Mouse (Mus musculus): ENCODE results near the gene Sp140. TPM values are rescaled to one million over a fixed set of nuclear protein-coding genes. Genes with fewer than 3 reads are reported as not detected.
"Not testable (repeated sequence)": the region's sequence is repeated elsewhere in the genome, so short reads cannot be mapped to it uniquely, and the experiment has no call there.

Gene Sp140
- polyA plus RNA-seq, 1 experiment = 2.4 TPM

- H3K4me3 ChIP-seq (ENCODE audit: insufficient read depth, low read length); H3K4me1 ChIP-seq (ENCODE audit: control insufficient read depth, insufficient read depth, low read length); H3K27ac ChIP-seq (ENCODE audit: insufficient read depth, low read length): not testable (repeated sequence)
Observed at GRCm38 (mm10) chr1:85610581-85610980, 10.4 kb downstream of the Sp140 start.

- H3K27ac ChIP-seq (ENCODE audit: insufficient read depth, low read length); H3K4me3 ChIP-seq (ENCODE audit: insufficient read depth, low read length); H3K4me1 ChIP-seq (ENCODE audit: control insufficient read depth, insufficient read depth, low read length): not testable (repeated sequence)
Observed at GRCm38 (mm10) chr1:85615096-85615495, 14.9 kb downstream of the Sp140 start.

- not testable (repeated sequence) for H3K4me3 ChIP-seq (ENCODE audit: insufficient read depth, low read length)
Observed at GRCm38 (mm10) chr1:85615819-85616218, 15.6 kb downstream of the Sp140 start.

GRCm38 (mm10) chr1:85617161-85617560 is 17.0 kb downstream of the Sp140 start:
- not testable (repeated sequence) for H3K4me3 ChIP-seq (ENCODE audit: insufficient read depth, low read length); H3K27ac ChIP-seq (ENCODE audit: insufficient read depth, low read length); H3K4me1 ChIP-seq (ENCODE audit: control insufficient read depth, insufficient read depth, low read length)

More at GRCm38 (mm10) chr1:85615819-85616218, 15.6 kb downstream of the Sp140 start:
- H3K27ac ChIP-seq (ENCODE audit: insufficient read depth, low read length); H3K4me1 ChIP-seq (ENCODE audit: control insufficient read depth, insufficient read depth, low read length): not testable (repeated sequence)

- H3K4me1 ChIP-seq (ENCODE audit: control insufficient read depth, insufficient read depth, low read length); H3K27ac ChIP-seq (ENCODE audit: insufficient read depth, low read length); H3K4me3 ChIP-seq (ENCODE audit: insufficient read depth, low read length): not testable (repeated sequence)
Observed at GRCm38 (mm10) chr1:85618689-85619088, 18.5 kb downstream of the Sp140 start.

- H3K27ac ChIP-seq (ENCODE audit: insufficient read depth, low read length); H3K4me3 ChIP-seq (ENCODE audit: insufficient read depth, low read length); H3K4me1 ChIP-seq (ENCODE audit: control insufficient read depth, insufficient read depth, low read length): not testable (repeated sequence)
Observed at GRCm38 (mm10) chr1:85636936-85637335, 36.8 kb downstream of the Sp140 start.

- H3K27ac ChIP-seq (ENCODE audit: insufficient read depth, low read length); H3K4me1 ChIP-seq (ENCODE audit: control insufficient read depth, insufficient read depth, low read length); H3K4me3 ChIP-seq (ENCODE audit: insufficient read depth, low read length): not testable (repeated sequence)
Observed at GRCm38 (mm10) chr1:85638144-85638543, 38.0 kb downstream of the Sp140 start.

- H3K4me3 ChIP-seq (ENCODE audit: insufficient read depth, low read length); H3K27ac ChIP-seq (ENCODE audit: insufficient read depth, low read length); H3K4me1 ChIP-seq (ENCODE audit: control insufficient read depth, insufficient read depth, low read length): not testable (repeated sequence)
Observed at GRCm38 (mm10) chr1:85649881-85650280, 49.7 kb downstream of the Sp140 start, which contains the start of gene Sp100. Gene Sp100 (plus strand): TSS chr1:85649988.

- H3K27ac ChIP-seq (ENCODE audit: insufficient read depth, low read length); H3K4me3 ChIP-seq (ENCODE audit: insufficient read depth, low read length): not testable (repeated sequence)
Observed at GRCm38 (mm10) chr1:85650524-85650923, 50.3 kb downstream of the Sp140 start.

GRCm38 (mm10) chr1:85651770-85652275 is 51.6 kb downstream of the Sp140 start:
- H3K27ac ChIP-seq (ENCODE audit: insufficient read depth, low read length); H3K4me1 ChIP-seq (ENCODE audit: control insufficient read depth, insufficient read depth, low read length); H3K4me3 ChIP-seq (ENCODE audit: insufficient read depth, low read length): not testable (repeated sequence)

More at GRCm38 (mm10) chr1:85650524-85650923, 50.3 kb downstream of the Sp140 start:
- H3K4me1 ChIP-seq (ENCODE audit: control insufficient read depth, insufficient read depth, low read length) = not testable (repeated sequence)

GRCm38 (mm10) chr1:85657211-85657610 is 57.0 kb downstream of the Sp140 start:
- not testable (repeated sequence) for H3K4me3 ChIP-seq (ENCODE audit: insufficient read depth, low read length)

GRCm38 (mm10) chr1:85664266-85664665 is 64.1 kb downstream of the Sp140 start:
- Histone ChIP-seq H3K4me1 (ENCODE audit: control insufficient read depth, insufficient read depth, low read length) (no peaks in the 10 kb centered on the region), H3K27ac (ENCODE audit: insufficient read depth, low read length) (no peak overlapping the region), H3K4me3 (ENCODE audit: insufficient read depth, low read length) (no peak overlapping the region)
- TF ChIP-seq POLR2A (IDR thresholded peaks at IDR 0.05; ENCODE audit: low read depth, low read length) (no peak), CTCF (IDR thresholded peaks at IDR 0.05; ENCODE audit: borderline replicate concordance, insufficient read depth, low read length) (no peak)

More at GRCm38 (mm10) chr1:85657211-85657610, 57.0 kb downstream of the Sp140 start:
- H3K27ac ChIP-seq (ENCODE audit: insufficient read depth, low read length); H3K4me1 ChIP-seq (ENCODE audit: control insufficient read depth, insufficient read depth, low read length): not testable (repeated sequence)

Data from embryonic fibroblast, embryonic 13.5 days (primary cell).